Mouse (Mus musculus) stomach, embryonic 14.5 days (tissue): ENCODE measurements around the gene Cacnb3. TPM values are rescaled to one million over a fixed set of nuclear protein-coding genes. Genes with fewer than 3 reads are reported as not detected.

Source experiments
- ATAC-seq: fragments of 200-750 bp; cut with Nextera tagmentation; 2 replicates; pipeline ENCODE4 v1.8.0; 2017; ENCODE audit warnings: low read depth, moderate TSS enrichment; ENCODE audit not compliant: insufficient number of reproducible peaks, insufficient read depth, low FRiP score
- H3K27ac ChIP-seq: fragments of 300-500 bp; sonication (generic); 2 replicates; pipeline ENCODE4 v1.5.1; 2014; ENCODE audit warnings: mild to moderate bottlenecking, low read length, moderate library complexity, mixed read lengths
- H3K27me3 ChIP-seq: fragments of 300-500 bp; sonication (generic); 2 replicates; pipeline ENCODE4 v1.6.1; 2014; ENCODE audit warnings: low read length, control low read depth, mixed read lengths; ENCODE audit not compliant: control insufficient read depth, insufficient read depth
- H3K36me3 ChIP-seq: fragments of 300-500 bp; sonication (generic); 2 replicates; pipeline ENCODE4 v1.6.1; 2014; ENCODE audit warnings: mild to moderate bottlenecking, control low read depth, low read length, moderate library complexity, mixed read lengths; ENCODE audit not compliant: control insufficient read depth, insufficient read depth
- H3K4me1 ChIP-seq: fragments of 300-500 bp; sonication (generic); 2 replicates; pipeline ENCODE4 v1.6.1; 2014; ENCODE audit warnings: low read length, control low read depth, mixed read lengths; ENCODE audit not compliant: control insufficient read depth, insufficient read depth
- H3K4me2 ChIP-seq: fragments of 300-500 bp; sonication (generic); replicated peaks from 2 replicates; pipeline ENCODE4 v1.6.1; 2014; ENCODE audit warnings: low read depth, low read length, control low read depth
- H3K4me3 ChIP-seq: fragments of 300-500 bp; sonication (generic); 2 replicates; pipeline ENCODE4 v1.5.1; 2014; ENCODE audit warnings: low read depth, low read length, control low read depth
- H3K9ac ChIP-seq: fragments of 300-500 bp; sonication (generic); replicated peaks from 2 replicates; pipeline ENCODE4 v1.6.1; 2014; ENCODE audit warnings: low read depth, mild to moderate bottlenecking, control low read depth, low read length, moderate library complexity, mixed read lengths
- H3K9me3 ChIP-seq: fragments of 300-500 bp; sonication (generic); 2 replicates; pipeline ENCODE4 v1.6.1; 2016; ENCODE audit warnings: low read depth, low read length, control low read depth; ENCODE audit not compliant: control insufficient read depth
- WGBS: fragments of 180-500 bp; shearing (Covaris S2); extraction: QIAGEN DNeasy Blood & Tissue Kit; methylation state at CpG from one replicate; pipeline ENCODE4 v1.1.7; 2014; 5-methylcytosine and 5-hydroxymethylcytosine counted together
- polyA plus RNA-seq: library from polyadenylated mRNA; unstranded; fragments of >200 nt; fragmentation: Nextera tagmentation; extraction: Ambion mirVana; gene quantifications from 2 replicates; pipeline ENCODE4 v1.2.1, GENCODE M21; 2014

The Cacnb3 gene
- polyA plus RNA-seq, 1 experiment from 2014 or later = 34.4 TPM

- no peak overlapping the region for H3K27ac ChIP-seq
- H3K27me3 ChIP-seq = no peaks in the 10 kb centered on the region
- ATAC-seq = no peak
- H3K4me2 ChIP-seq = no peak overlapping the region
- no peak overlapping the region for H3K9ac ChIP-seq
- H3K4me1 ChIP-seq = no peaks in the 10 kb centered on the region
- H3K4me3 ChIP-seq = no peak overlapping the region
- H3K9me3 ChIP-seq = no peaks in the 10 kb centered on the region
- 78% methylated on average over 19 of the region's 19 CpGs for WGBS
- peaks cover 69% of the 10 kb centered on the region for H3K36me3 ChIP-seq
Observed at GRCm38 (mm10) chr15:98594193-98594592, 36.4 kb upstream of the Cacnb3 start.

DNA sequence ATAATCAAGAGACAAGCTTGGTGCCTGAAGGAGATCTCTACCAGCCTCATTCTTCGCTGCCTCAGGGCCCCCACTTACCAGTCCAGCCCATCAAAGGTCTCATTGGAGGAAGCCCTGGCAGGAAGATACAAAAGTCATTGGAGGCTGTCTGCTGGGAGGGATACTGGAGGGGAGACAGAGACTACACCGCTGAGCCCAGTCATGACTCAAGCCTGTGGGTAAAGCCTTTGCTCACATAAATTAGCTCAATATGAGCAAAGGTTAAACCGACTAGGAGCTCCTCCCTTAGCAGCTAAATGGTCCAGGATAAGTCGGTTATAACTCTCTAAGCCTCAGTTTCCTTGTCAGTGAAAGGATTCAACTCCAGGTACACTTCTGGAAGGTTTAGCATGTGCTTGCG lies 35.6 kb upstream of the Cacnb3 start:
- Histone ChIP-seq H3K36me3 (peaks cover 76% of the 10 kb centered on the region), H3K9ac (no peak overlapping the region), H3K27ac (no peak overlapping the region), H3K27me3 (no peaks in the 10 kb centered on the region), H3K9me3 (no peaks in the 10 kb centered on the region), H3K4me2 (no peak overlapping the region), H3K4me1 (no peaks in the 10 kb centered on the region), H3K4me3 (no peak overlapping the region)
- 84% methylated on average over 5 of the region's 5 CpGs for WGBS
- ATAC-seq = no peak

DNA sequence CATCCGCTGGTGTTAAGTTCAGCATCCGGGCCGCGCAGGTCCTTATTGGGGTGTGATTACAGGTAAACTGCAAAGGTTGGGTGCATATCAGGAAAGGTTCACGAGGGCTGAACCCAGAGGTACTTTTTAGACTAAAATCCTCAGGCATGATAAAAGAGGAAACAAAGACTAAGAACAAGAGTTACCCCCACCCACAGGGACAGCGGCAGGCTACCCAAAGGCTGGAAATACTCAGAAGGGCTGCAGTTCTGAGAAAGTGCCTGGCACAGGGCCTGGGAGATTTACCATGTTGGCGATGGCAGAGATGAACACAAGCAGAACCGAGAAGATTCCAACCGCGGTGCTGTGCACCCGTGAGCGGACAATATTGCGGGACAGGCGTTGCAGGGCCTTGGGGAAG lies 34.0 kb upstream of the Cacnb3 start:
- Histone ChIP-seq H3K9ac (no peak overlapping the region), H3K4me1 (no peaks in the 10 kb centered on the region), H3K27ac (no peak overlapping the region), H3K4me2 (no peak overlapping the region), H3K4me3 (no peak overlapping the region), H3K36me3 (peaks cover 77% of the 10 kb centered on the region), H3K27me3 (no peaks in the 10 kb centered on the region), H3K9me3 (no peaks in the 10 kb centered on the region)
- no peak for ATAC-seq
- WGBS = 92% methylated on average over 14 of the region's 14 CpGs

DNA sequence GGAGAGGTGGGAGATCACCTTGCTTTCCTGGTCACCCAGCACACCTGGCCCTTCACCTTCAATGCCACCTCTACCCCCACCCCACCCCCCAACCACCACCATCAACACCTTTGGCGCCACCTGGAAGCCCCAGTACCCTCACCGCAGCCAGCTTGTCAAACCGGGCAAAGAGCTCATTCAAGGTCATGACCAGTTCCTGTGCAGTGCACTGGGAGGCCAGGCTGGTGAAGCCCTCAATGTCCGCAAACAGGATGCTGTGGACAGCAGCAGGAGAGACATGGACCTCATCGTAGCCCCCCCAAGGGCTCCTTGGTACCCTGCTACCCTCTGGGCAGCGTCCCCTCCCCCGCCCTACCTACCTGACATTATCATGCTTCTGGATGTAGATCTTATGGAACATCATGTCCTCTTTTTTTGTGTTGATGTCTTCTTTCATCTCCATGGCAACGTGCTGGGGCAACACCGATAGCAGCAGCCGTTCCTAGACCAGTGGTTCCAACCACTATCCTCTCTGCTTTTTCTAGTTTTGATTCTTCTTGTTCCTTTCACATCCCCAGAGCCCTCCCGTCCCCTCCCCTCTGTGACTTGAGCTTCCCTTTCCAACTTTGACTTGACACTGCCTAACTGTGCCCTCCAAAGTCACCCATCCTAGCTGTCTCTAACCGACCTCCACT lies 30.5 kb upstream of the Cacnb3 start:
- peaks cover 65% of the 10 kb centered on the region for H3K36me3 ChIP-seq
- H3K4me2 ChIP-seq = no peak overlapping the region
- H3K9ac ChIP-seq = no peak overlapping the region
- no peak for ATAC-seq
- no peaks in the 10 kb centered on the region for H3K27me3 ChIP-seq
- H3K4me3 ChIP-seq = no peak overlapping the region
- no peaks in the 10 kb centered on the region for H3K9me3 ChIP-seq
- H3K27ac ChIP-seq = no peak overlapping the region
- H3K4me1 ChIP-seq = peaks cover 19% of the 10 kb centered on the region; the same call in 1 of the 2 replicates
- WGBS = 82% methylated on average over 12 of the region's 12 CpGs

DNA sequence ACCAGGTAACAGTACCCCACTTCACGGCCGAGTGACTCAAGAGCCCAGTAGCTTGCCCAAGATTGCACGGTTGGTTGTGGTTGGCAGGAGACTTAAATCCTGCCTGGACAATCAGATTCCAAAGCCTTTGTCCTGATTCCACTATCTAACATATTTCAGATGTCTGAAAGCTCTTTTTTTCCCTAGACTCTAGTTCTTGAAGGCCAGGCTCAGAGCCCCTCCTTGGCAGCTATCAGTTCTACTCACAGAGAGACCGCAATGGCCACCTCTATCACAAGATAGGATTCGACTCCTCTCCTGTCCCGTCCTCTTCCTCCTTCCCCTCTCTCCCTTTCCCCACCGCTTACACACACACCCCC lies 28.8 kb upstream of the Cacnb3 start:
- H3K27me3 ChIP-seq = no peaks in the 10 kb centered on the region
- peak overlapping the region; percentile 44 for H3K4me2 ChIP-seq
- H3K9ac ChIP-seq = no peak overlapping the region
- H3K9me3 ChIP-seq = no peaks in the 10 kb centered on the region
- H3K4me1 ChIP-seq = peaks cover 25% of the 10 kb centered on the region; the same call in 1 of the 2 replicates
- ATAC-seq = no peak
- H3K27ac ChIP-seq = peak overlapping the region; percentile 74; the same call in 1 of the 2 replicates
- 71% methylated on average over 7 of the region's 7 CpGs for WGBS
- peak overlapping the region; percentile 17; the same call in 1 of the 2 replicates for H3K4me3 ChIP-seq
- peaks cover 50% of the 10 kb centered on the region for H3K36me3 ChIP-seq

DNA sequence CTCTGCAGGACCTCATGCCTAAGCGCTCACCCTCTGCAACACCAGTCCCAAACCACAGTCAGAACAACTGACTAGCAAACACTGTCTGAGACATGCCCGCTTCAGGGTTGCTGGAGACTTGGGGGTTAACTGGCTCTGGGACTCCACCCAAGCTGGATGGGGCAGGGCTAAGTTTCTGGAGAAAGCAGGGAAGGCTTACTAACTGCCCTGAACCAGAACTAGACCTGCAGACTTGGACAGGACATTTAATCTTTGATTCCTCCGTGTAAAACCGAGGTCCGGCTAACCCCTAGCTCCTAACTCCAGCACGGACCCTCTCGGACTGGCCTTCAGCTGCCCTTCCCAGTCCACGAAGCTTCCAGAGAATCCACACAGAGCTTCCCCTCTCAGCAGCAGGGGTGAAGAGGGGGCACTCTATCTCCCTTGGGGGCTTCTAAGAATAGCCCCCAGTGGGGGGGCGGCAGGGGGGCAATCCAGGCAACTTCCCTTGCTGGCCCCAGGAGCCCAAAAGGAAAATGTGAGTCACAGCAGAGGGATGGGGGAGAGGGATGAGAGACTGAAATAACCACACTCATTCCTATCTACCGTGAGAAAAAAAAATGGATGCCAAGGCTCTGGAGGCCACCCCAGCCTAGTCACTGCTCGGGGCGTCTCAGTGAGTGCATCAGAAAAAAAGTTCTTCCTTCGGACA lies 28.3 kb upstream of the Cacnb3 start:
- 0 out of 2 replicates have a peak, but pooled peaks have one; percentile 16 for ATAC-seq
- H3K4me2 ChIP-seq = peak overlapping the region; percentile 44
- peaks cover 30% of the 10 kb centered on the region; the same call in 1 of the 2 replicates for H3K4me1 ChIP-seq
- H3K4me3 ChIP-seq = peak overlapping the region; percentile 17
- WGBS = 38% methylated on average over 13 of the region's 13 CpGs
- no peaks in the 10 kb centered on the region for H3K9me3 ChIP-seq
- peak overlapping the region; percentile 74 for H3K27ac ChIP-seq
- no peaks in the 10 kb centered on the region for H3K27me3 ChIP-seq
- H3K9ac ChIP-seq = no peak overlapping the region
- H3K36me3 ChIP-seq = peaks cover 45% of the 10 kb centered on the region

DNA sequence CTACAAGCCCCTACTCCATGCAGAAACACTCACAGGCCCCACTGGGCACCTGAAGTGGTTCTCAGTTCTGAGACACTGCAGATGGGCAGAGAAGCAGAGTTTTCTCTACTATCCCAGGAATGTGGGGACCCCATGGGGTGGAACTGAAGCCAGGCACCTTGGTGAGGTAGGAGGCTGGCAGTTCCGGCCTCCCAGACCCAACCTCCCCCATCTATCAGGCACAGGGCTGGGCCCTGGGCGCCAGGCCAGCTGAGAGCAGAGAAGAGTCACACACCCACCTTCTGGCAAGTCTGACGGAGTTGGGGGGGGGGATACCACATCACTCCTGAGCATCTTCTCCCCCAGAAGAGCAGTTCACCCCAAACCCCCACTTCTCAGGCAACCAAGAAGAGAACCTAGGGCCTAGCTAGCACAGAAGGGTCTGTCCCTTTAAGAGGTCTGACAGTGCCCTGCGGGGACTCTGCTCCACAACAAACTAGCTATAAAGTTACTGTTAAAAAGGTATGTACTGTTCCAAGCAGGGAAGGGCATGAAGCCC lies 27.6 kb upstream of the Cacnb3 start:
- H3K27me3 ChIP-seq = no peaks in the 10 kb centered on the region
- H3K9me3 ChIP-seq = no peaks in the 10 kb centered on the region
- H3K9ac ChIP-seq = 0 out of 2 replicates have a peak overlapping the region, but pooled peaks have one; percentile 2
- H3K36me3 ChIP-seq = peaks cover 38% of the 10 kb centered on the region
- ATAC-seq = no peak
- H3K27ac ChIP-seq = peak overlapping the region; percentile 74; the same call in 1 of the 2 replicates
- peak overlapping the region; percentile 17 for H3K4me3 ChIP-seq
- H3K4me2 ChIP-seq = peak overlapping the region; percentile 44
- WGBS = 35% methylated on average over 4 of the region's 4 CpGs
- H3K4me1 ChIP-seq = peaks cover 36% of the 10 kb centered on the region; the same call in 1 of the 2 replicates

DNA sequence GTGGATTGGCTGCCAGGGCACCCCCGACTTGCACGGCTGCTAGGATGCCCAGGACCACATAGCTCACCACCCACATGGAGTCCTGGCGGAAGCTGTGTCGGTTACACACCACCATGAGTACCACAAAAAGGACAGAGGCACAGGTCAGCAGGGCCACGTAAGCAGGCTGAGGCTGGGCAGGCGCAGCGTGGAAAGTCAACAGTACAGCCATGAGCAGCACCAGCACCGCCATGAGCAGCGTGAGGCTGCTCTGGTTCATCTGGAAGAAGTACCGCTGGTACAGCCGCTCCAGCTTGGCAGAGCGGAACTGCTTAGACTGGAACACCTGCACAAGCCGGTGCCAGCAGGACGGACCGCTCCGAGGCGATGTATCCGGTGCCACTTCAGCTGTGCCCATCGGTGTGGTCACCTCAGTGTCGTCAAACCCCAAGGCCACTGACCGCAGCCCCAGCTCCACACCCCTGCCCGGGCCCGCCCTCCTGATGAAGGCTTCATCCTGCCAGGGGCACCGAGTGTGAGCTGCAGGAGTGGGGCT lies 26.5 kb upstream of the Cacnb3 start:
- H3K9me3 ChIP-seq = no peaks in the 10 kb centered on the region
- WGBS = 90% methylated on average over 24 of the region's 24 CpGs
- ATAC-seq = no peak
- no peak overlapping the region for H3K9ac ChIP-seq
- peaks cover 39% of the 10 kb centered on the region; the same call in 1 of the 2 replicates for H3K4me1 ChIP-seq
- H3K27ac ChIP-seq = no peak overlapping the region
- no peak overlapping the region for H3K4me2 ChIP-seq
- no peak overlapping the region for H3K4me3 ChIP-seq
- H3K27me3 ChIP-seq = no peaks in the 10 kb centered on the region
- H3K36me3 ChIP-seq = peaks cover 30% of the 10 kb centered on the region
